Mouse (Mus musculus): ENCODE results near the gene Sp3. TPM values are rescaled to one million over a fixed set of nuclear protein-coding genes. Genes with fewer than 3 reads are reported as not detected.

Sp3 gene
- polyA plus RNA-seq, 1 experiment from 2014 or later, result 67.3 TPM

DNA sequence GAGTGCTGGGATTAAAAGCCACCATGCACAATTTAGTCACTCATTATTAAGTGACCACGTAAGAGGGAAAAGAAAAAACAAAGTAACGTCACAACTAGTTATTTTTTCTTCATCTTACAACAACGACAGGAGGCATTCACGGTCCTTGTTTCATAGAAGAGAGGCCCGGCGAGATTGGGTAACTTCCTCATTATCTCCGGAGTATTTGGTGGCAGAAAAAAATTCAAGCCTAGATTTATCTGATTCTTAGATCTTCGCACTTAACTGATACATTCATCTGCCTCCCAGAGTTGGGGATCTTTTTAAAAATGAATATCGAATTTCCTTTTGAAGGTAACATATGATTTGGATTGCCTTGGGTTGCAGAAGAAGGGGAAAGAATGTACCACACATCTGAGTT, 27.2 kb upstream of the Sp3 start:
- Histone ChIP-seq H3K27me3 (ENCODE audit: control insufficient read depth, insufficient read depth, low read length) (no peaks in the 10 kb centered on the region), H3K36me3 (ENCODE audit: control insufficient read depth, insufficient read depth, low read length) (no peaks in the 10 kb centered on the region), H3K9me3 (ENCODE audit: control insufficient read depth, low read length) (peaks cover 2% of the 10 kb centered on the region; the same call in 1 of the 2 replicates), H3K4me1 (ENCODE audit: control insufficient read depth, insufficient read depth, low read length) (peaks cover 4% of the 10 kb centered on the region; the same call in 1 of the 2 replicates), H3K27ac (ENCODE audit: low read depth, low read length) (no peak overlapping the region), H3K4me3 (ENCODE audit: low read depth, low read length) (no peak overlapping the region), H3K4me2 (ENCODE audit: low read depth) (no peak overlapping the region), H3K9ac (ENCODE audit: low read length) (no peak overlapping the region)
- ATAC-seq (ENCODE audit: insufficient read depth, low FRiP score, low TSS enrichment), result no peak
- 92% methylated on average over 9 of the region's 9 CpGs for WGBS
- DNase-seq (ENCODE audit: low spot score), result no peak

DNA sequence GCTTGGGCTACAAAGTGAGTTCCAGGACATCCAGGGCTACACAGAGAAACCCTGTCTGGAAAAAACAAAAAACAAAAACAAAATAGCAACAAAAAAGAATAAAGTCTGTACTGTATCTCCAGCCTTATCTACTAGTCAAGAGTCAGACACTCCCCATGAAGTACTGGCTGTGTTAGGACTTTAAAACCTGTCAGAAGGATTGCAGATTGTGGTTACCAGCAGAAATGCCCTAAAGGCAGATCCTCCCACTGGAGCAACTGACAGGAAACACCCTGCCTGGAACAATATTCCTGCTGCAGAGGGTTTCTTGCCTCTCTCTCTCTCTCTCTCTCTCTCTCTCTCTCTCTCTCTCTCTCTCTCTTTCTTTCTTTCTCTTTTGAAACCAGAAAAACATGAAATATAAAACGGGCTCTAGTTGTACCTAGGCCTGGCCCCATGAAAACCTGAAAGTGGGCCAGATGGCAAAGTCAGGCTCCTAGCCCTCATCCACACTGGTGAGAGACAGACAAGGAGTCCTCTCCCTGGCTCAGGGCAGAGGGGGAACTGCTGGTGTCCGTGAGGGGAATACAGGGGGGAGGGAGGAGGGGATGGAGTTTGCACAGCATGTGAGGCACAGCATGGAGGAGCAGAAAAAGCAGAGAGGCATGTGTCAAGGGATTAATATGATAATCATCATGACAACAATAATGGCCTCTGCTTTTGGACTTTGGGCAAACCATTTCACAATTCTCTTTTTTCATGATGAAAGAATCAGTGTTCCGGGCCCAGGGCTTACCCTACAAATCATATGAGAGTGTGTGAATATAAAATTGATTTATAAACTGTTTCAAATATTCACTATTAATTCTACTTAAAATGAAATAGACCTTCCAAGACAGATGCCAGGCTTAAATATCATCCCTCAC, 25.6 kb upstream of the Sp3 start:
- 60% methylated on average over 3 of the region's 3 CpGs for WGBS
- no peaks in the 10 kb centered on the region for H3K36me3 ChIP-seq (ENCODE audit: control insufficient read depth, insufficient read depth, low read length)
- peaks cover 4% of the 10 kb centered on the region; the same call in 1 of the 2 replicates for H3K4me1 ChIP-seq (ENCODE audit: control insufficient read depth, insufficient read depth, low read length)
- ATAC-seq (ENCODE audit: insufficient read depth, low FRiP score, low TSS enrichment), result no peak
- no peak overlapping the region for H3K27ac ChIP-seq (ENCODE audit: low read depth, low read length)
- H3K4me3 ChIP-seq (ENCODE audit: low read depth, low read length), result no peak overlapping the region
- H3K9ac ChIP-seq (ENCODE audit: low read length), result no peak overlapping the region
- H3K9me3 ChIP-seq (ENCODE audit: control insufficient read depth, low read length), result peaks cover 1% of the 10 kb centered on the region; the same call in 1 of the 2 replicates
- no peak overlapping the region for H3K4me2 ChIP-seq (ENCODE audit: low read depth)
- DNase-seq (ENCODE audit: low spot score), result no peak
- no peaks in the 10 kb centered on the region for H3K27me3 ChIP-seq (ENCODE audit: control insufficient read depth, insufficient read depth, low read length)

DNA sequence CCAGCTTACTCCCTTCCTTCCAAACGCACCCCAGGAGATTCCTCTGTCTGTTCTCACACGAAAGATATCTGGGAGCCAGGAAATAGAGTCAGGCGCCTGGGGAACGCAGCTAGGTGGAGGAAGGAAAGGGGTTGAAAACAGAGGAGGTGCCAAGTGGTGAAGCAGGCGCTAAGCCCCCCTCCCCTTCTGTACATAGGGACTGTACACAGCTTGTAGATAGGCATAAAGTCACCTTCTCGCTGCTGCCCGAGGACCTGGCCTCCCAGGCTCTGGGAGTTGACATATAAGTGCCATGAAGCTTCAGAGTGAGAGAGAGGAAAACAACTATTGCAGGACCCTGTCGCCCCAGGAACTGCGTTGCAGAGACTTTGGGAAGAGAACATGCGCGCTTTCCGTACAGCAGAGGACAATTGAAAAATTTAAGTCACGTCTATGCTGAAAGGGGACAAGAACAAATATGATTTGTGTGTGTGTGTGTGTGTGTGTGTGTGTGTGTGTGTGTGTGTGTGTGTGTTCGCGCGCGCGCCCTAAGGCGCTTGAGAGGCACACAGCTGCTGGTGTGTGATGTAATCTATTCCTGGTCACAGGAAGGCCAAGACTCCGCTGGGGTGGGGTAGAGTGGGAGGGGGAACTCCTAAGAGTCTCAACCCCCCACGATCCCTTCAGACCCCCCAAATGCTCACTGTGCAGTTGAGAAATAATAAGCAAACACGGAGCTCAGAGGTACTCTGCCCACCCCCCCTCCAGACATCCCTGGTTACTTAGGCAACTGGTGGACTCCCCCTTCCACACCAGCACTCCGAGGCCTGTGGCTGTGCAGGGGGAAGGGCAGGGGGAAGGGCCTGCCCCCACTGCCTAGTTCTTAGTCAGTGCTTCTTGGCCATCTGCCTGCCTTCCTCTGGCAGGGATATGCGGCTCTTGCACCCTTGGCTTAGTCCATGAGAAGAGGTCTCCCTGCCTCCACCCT, 23.8 kb upstream of the Sp3 start:
- H3K4me3 ChIP-seq (ENCODE audit: low read depth, low read length), result no peak overlapping the region
- H3K9me3 ChIP-seq (ENCODE audit: control insufficient read depth, low read length), result no peaks in the 10 kb centered on the region
- DNase-seq (ENCODE audit: low spot score), result peak; percentile 58
- H3K27ac ChIP-seq (ENCODE audit: low read depth, low read length), result no peak overlapping the region
- peaks cover 4% of the 10 kb centered on the region; the same call in 1 of the 2 replicates for H3K4me1 ChIP-seq (ENCODE audit: control insufficient read depth, insufficient read depth, low read length)
- ATAC-seq (ENCODE audit: insufficient read depth, low FRiP score, low TSS enrichment), result peak; percentile 50; the same call in 1 of the 2 replicates
- H3K36me3 ChIP-seq (ENCODE audit: control insufficient read depth, insufficient read depth, low read length), result no peaks in the 10 kb centered on the region
- H3K9ac ChIP-seq (ENCODE audit: low read length), result peak overlapping the region; percentile 6; the same call in 1 of the 2 replicates
- peak overlapping the region; percentile 22; the same call in 1 of the 2 replicates for H3K4me2 ChIP-seq (ENCODE audit: low read depth)
- 40% methylated on average over 23 of the region's 24 CpGs for WGBS
- H3K27me3 ChIP-seq (ENCODE audit: control insufficient read depth, insufficient read depth, low read length), result no peaks in the 10 kb centered on the region

DNA sequence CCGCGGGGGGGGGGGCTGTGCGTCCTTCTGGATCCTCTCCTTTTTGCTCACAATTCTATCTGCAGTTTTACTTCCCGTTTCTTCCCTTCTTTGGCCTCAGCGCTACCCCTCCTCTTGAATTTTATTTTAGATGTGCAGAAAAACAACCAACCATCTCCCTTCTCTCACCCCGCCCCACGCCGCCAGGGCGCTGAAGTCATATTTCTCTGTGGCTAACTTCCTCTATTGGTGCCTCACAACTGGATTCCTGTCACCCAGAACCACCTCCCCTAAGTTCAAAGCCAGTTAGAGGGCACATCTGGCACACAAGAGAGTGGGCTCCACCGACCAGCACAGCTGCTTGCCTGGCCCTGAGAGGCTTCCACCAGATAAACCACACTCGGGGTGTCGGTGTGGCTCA, 22.8 kb upstream of the Sp3 start:
- Histone ChIP-seq H3K4me2 (ENCODE audit: low read depth) (no peak overlapping the region), H3K27ac (ENCODE audit: low read depth, low read length) (no peak overlapping the region), H3K4me1 (ENCODE audit: control insufficient read depth, insufficient read depth, low read length) (peaks cover 4% of the 10 kb centered on the region; the same call in 1 of the 2 replicates), H3K27me3 (ENCODE audit: control insufficient read depth, insufficient read depth, low read length) (no peaks in the 10 kb centered on the region), H3K4me3 (ENCODE audit: low read depth, low read length) (no peak overlapping the region), H3K9ac (ENCODE audit: low read length) (no peak overlapping the region), H3K9me3 (ENCODE audit: control insufficient read depth, low read length) (no peaks in the 10 kb centered on the region), H3K36me3 (ENCODE audit: control insufficient read depth, insufficient read depth, low read length) (no peaks in the 10 kb centered on the region)
- WGBS, result 51% methylated on average over 9 of the region's 12 CpGs
- DNase-seq (ENCODE audit: low spot score), result no peak
- no peak for ATAC-seq (ENCODE audit: insufficient read depth, low FRiP score, low TSS enrichment)

DNA sequence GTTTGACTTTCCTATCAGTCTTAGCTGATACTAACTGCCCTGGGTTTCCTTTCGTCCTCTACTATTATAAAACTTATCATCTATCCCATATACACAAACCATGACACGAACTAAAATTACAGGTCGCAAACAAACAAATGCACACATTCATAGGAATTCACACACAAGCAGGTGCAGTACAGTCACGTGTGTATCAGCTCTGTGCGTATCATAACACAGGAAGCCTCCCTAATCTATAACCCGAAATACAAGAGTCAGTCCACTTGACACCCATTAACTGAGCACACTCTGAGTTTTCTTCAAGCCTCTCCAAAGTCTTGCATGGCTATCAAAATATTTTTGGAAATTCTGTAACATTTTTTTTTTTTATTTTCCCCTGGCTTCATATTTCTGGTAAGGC, 22.2 kb upstream of the Sp3 start:
- no peak overlapping the region for H3K4me3 ChIP-seq (ENCODE audit: low read depth, low read length)
- 91% methylated on average over 6 of the region's 6 CpGs for WGBS

DNA sequence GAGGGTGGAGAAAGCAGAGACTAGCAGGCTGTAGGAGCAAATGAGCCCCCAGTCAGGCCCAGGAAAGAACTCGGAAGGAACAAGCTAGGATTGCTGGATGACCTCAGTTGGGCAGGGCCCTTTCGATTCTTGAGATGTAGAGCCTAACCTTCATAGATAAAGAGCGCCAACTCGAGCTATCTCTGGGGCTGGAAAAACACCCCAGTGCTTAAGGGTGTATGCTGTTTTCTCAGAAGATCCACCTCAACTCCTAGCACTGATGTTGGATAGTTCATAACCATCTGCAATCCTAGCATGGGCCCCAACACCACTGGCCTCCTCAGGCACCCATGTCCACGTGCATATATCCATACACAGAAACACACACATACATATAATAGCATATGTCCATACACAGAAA, 21.7 kb upstream of the Sp3 start:
- Histone ChIP-seq H3K36me3 (ENCODE audit: control insufficient read depth, insufficient read depth, low read length) (no peaks in the 10 kb centered on the region), H3K4me2 (ENCODE audit: low read depth) (no peak overlapping the region), H3K27ac (ENCODE audit: low read depth, low read length) (no peak overlapping the region), H3K27me3 (ENCODE audit: control insufficient read depth, insufficient read depth, low read length) (no peaks in the 10 kb centered on the region), H3K4me1 (ENCODE audit: control insufficient read depth, insufficient read depth, low read length) (peaks cover 4% of the 10 kb centered on the region; the same call in 1 of the 2 replicates), H3K9ac (ENCODE audit: low read length) (no peak overlapping the region), H3K4me3 (ENCODE audit: low read depth, low read length) (no peak overlapping the region), H3K9me3 (ENCODE audit: control insufficient read depth, low read length) (no peaks in the 10 kb centered on the region)
- no peak for ATAC-seq (ENCODE audit: insufficient read depth, low FRiP score, low TSS enrichment)
- WGBS, result 91% methylated on average over 5 of the region's 5 CpGs
- DNase-seq (ENCODE audit: low spot score), result no peak

More for the DNA sequence above, 22.2 kb upstream of the Sp3 start:
- H3K4me1 ChIP-seq (ENCODE audit: control insufficient read depth, insufficient read depth, low read length), result peaks cover 4% of the 10 kb centered on the region; the same call in 1 of the 2 replicates
- no peaks in the 10 kb centered on the region for H3K27me3 ChIP-seq (ENCODE audit: control insufficient read depth, insufficient read depth, low read length)
- no peaks in the 10 kb centered on the region for H3K9me3 ChIP-seq (ENCODE audit: control insufficient read depth, low read length)
- no peak overlapping the region for H3K9ac ChIP-seq (ENCODE audit: low read length)
- ATAC-seq (ENCODE audit: insufficient read depth, low FRiP score, low TSS enrichment), result no peak
- no peak for DNase-seq (ENCODE audit: low spot score)
- H3K4me2 ChIP-seq (ENCODE audit: low read depth), result no peak overlapping the region
- no peak overlapping the region for H3K27ac ChIP-seq (ENCODE audit: low read depth, low read length)
- no peaks in the 10 kb centered on the region for H3K36me3 ChIP-seq (ENCODE audit: control insufficient read depth, insufficient read depth, low read length)

DNA sequence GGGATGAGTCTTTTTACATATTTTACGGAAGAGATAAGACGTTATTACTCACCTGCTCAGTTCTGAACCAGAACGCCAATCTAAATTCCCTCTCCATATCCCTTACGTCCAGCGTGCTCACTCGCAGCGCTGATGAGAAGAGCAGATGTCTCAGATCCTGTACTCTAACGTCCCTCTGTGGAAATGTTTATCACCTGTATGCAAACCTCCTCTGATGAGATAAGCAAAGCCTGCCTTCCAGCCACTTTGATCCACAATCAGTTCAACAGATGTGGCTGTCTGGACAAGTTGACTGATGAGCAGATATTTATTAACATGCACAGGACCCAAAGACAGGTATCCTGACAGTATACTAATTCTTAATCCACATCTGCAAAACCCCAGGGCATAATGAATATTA, 19.9 kb upstream of the Sp3 start:
- H3K9me3 ChIP-seq (ENCODE audit: control insufficient read depth, low read length), result no peaks in the 10 kb centered on the region
- no peak for DNase-seq (ENCODE audit: low spot score)
- peaks cover 4% of the 10 kb centered on the region; the same call in 1 of the 2 replicates for H3K4me1 ChIP-seq (ENCODE audit: control insufficient read depth, insufficient read depth, low read length)
- H3K4me3 ChIP-seq (ENCODE audit: low read depth, low read length), result no peak overlapping the region
- no peak for ATAC-seq (ENCODE audit: insufficient read depth, low FRiP score, low TSS enrichment)
- no peaks in the 10 kb centered on the region for H3K36me3 ChIP-seq (ENCODE audit: control insufficient read depth, insufficient read depth, low read length)
- no peak overlapping the region for H3K4me2 ChIP-seq (ENCODE audit: low read depth)
- 67% methylated on average over 8 of the region's 8 CpGs for WGBS
- H3K27ac ChIP-seq (ENCODE audit: low read depth, low read length), result no peak overlapping the region
- H3K9ac ChIP-seq (ENCODE audit: low read length), result no peak overlapping the region
- H3K27me3 ChIP-seq (ENCODE audit: control insufficient read depth, insufficient read depth, low read length), result no peaks in the 10 kb centered on the region

DNA sequence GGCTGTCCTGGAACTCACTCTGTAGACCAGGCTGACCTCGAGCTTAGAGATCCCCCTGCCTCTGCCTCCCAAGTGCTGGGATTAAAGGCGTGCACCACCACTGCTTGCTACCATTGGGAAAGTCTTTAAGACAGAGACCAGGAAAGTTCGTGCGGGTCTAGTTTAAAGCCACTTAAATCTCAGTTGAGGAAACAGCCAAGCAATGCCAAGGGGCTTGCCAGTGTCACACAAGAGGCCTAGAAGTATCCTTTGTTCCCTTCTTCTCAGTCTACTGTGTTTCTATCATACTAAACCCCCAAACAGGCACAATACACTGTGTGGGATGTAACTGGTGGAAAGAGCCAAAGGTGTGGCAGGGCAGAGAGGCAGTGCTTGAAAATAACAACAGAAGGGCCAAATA, 17.3 kb upstream of the Sp3 start:
- Histone ChIP-seq H3K27me3 (ENCODE audit: control insufficient read depth, insufficient read depth, low read length) (no peaks in the 10 kb centered on the region), H3K4me2 (ENCODE audit: low read depth) (no peak overlapping the region), H3K36me3 (ENCODE audit: control insufficient read depth, insufficient read depth, low read length) (no peaks in the 10 kb centered on the region), H3K9ac (ENCODE audit: low read length) (no peak overlapping the region), H3K4me1 (ENCODE audit: control insufficient read depth, insufficient read depth, low read length) (no peaks in the 10 kb centered on the region; the same call in 1 of the 2 replicates), H3K9me3 (ENCODE audit: control insufficient read depth, low read length) (no peaks in the 10 kb centered on the region), H3K4me3 (ENCODE audit: low read depth, low read length) (no peak overlapping the region), H3K27ac (ENCODE audit: low read depth, low read length) (no peak overlapping the region)
- DNase-seq (ENCODE audit: low spot score), result no peak
- WGBS, result 91% methylated on average over 4 of the region's 4 CpGs
- no peak for ATAC-seq (ENCODE audit: insufficient read depth, low FRiP score, low TSS enrichment)
